Mouse (Mus musculus) erythroblast, embryonic 14.5 days (primary cell): ENCODE data around the gene Rnf11.
"Not testable (repeated sequence)": the region's sequence is repeated elsewhere in the genome, so short reads cannot be mapped to it uniquely, and the experiment has no call there.

ENCODE experiments used
- GATA1 ChIP-seq: IDR thresholded peaks from 2 replicates; pipeline ENCODE4 v1.6.1; 2012; ENCODE audit warnings: low read length, inconsistent platforms, mixed read lengths
- TAL1 ChIP-seq: IDR thresholded peaks from 3 replicates; pipeline ENCODE4 v1.6.1; 2012; ENCODE audit warnings: low read length, inconsistent platforms, mixed read lengths

GRCm38 (mm10) chr4:109404908-109405307 is 79.6 kb downstream of the Rnf11 start:
- not testable (repeated sequence) for TF ChIP-seq GATA1, TAL1
